Mouse (Mus musculus) cerebellum, adult 8-10 months (tissue): ENCODE results near the gene Pdrg1.

ENCODE experiments used
- DNase-seq: peaks from one replicate; pipeline ENCODE4 v3.0.0; 2022

The Pdrg1 gene

DNA sequence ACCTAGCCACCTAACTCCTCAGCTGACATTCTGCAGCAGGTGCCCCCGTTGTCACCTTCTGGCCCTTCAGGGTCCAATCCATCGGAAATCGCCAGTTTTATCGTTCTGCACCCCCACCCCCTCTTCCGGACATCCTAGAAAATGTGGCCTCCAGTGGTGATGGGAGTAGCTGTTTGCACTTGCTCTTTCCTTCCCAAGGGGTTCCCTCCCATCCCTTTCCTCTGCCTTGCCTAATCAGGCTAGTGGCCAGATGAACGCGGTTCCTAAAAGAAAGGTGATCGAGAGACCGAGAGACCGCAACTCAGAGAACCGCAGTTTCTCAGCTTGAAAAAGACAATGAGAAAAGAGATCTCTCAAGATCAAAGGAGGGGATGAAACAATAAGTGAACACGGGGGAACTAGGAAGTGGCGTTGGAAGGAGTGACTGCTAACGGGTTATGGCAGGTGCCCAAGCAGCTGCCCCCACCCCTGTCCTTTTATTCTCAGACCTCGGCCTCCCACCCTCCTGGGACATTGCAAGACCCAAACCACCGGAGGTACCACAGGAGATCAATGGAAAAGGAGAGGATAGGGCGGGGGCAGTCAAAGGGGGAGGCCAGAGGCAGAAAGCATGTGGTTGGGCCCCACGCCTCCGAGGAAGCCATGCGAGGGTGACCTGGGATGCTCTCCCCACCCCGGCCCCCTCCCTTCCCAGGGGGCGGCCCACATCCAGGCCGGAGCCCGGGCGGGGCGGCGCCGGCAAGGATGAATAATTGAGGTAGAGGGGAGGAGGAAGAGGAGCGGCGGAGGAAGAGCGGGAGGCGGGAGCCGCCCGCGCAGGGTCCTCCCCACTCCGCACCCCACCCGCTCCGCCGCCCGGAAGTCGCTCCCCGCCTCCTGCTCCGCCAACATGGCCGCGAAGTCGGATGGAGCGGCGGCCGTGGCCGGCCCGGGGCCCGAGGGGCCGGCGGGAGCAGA, 16.2 kb upstream of the Pdrg1 start, which contains the start of gene Xkr7:
TSS of gene Xkr7 (plus strand) at position 727 of the 957 bp plus-strand sequence.
- peak; percentile 73 for DNase-seq

GRCm38 (mm10) chr2:153030422-153030821, 15.2 kb upstream of the Pdrg1 start:
- DNase-seq = no peak

DNA sequence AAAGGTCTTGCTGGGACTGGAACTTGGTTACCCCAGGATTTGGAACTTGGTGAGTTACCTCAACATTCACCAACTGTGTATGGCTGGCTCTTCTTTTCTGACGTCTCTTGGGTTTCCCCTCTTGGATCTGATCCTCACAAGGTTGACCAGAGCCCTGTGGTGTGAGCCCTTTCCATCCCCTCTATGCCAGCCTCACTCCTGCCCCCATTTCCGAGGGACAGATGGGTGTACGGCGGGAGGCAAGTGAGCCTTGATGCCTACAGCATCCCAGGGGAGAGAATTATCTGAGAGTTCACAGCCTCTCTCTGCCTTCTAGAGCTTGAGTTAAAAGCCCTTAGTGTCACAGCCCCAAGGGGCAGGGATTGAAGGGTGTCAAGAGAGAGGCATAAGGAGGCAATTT, 12.3 kb upstream of the Pdrg1 start:
- DNase-seq = no peak

DNA sequence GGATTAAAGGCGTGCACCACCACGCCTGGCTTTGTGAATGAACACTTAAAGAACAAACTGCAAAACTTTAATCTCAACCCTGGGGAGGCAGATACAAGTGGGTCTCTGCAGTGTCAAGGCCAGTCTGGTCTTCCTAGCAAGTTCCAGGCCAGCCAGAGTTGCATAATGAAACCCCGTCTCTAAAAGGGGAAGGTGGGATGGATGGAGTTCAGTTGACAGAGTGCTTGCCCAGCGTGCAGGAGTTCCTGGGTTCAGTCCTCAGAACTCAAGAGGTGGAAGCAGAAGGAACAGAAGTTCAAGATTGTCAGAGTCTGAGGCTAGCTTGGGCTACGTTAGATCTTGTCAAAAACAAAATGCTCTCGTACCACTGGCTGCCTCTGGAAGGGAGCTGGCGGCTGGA, 10.8 kb upstream of the Pdrg1 start:
- DNase-seq = no peak

DNA sequence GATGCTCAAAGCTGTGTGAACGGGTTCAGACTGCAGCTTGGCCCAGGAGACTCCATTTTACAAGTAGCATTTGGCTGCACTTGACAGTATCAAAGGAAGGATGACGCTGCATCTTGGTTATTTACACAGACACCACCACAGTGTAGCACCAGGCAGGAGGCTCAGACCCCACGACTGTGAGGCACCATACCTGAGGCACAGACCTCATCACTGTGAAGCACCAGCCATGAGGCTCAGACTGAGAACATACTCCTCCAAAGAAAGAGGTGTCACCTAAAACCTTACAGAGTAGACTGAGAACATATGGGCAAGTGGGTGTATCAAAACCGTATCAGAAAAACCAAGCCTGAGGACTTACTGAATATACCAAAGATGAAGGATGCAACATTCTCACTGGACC, 7.6 kb upstream of the Pdrg1 start:
- DNase-seq = no peak

GRCm38 (mm10) chr2:153021163-153021562, 5.9 kb upstream of the Pdrg1 start:
- DNase-seq = no peak

- DNase-seq = no peak
Measured at GRCm38 (mm10) chr2:153019355-153019754, 4.1 kb upstream of the Pdrg1 start.

- no peak for DNase-seq
Measured at GRCm38 (mm10) chr2:153016786-153017185, 1.6 kb upstream of the Pdrg1 start.

DNA sequence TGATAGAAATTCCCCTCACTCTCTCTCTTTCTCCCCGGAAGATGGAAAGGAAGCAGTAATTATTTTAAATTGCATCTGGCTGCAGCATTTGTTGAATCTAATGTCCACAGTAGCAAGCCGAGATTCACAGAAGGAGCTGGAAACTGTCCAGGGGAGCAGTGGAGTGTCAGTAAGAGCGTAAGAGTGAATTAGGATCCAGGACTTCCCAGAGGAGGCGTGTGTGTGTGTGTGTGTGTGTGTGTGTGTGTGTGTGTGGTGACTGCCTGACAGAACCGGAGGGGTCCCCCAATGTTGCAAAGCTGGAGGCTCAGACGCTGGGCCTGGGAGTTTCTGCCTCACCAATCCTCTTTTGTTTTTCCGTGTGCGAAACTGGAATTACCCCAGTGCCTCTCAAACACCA, 577 bp upstream of the Pdrg1 start:
- peak; percentile 66 for DNase-seq

DNA sequence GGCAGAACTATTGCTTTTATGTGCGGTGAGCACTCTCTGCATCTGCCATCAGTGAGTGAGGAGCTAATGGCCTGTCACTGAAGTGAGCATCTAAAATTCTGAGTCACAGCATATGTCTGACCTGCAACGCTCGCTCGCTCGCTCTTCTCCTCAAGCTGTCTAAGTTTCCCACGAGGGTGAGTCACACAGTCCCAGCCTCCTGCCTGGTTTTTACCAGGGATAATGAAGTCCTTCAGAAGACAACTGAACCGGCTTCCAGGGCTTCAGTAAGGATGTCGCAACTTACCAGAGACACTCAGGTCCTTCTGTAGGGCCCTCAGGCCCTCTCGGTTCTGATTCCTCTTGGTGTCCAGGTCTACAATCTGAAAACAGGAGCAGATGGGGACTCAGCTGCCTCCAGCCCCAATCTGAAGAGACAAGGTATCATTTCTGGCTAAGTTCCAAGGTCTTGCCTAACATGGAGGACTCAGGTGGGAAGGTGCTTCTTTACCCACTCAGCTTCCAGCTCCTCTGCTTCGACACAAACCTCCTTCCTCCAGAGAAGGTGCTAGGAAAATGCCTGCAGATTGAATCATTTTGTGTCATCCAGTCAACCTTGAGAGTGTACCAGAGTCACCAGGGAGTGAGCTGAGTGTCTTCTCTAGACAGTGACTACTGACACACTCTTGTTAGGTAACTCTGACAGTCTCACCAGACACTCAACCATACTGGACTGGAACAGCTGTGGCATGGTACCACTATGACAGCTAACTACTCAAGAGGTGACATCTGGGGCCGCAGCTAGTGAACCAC, 1.3 kb downstream of the Pdrg1 start:
- DNase-seq = no peak

- peak; percentile 58 for DNase-seq
Measured at GRCm38 (mm10) chr2:153009192-153009973, 5.8 kb downstream of the Pdrg1 start.

DNA sequence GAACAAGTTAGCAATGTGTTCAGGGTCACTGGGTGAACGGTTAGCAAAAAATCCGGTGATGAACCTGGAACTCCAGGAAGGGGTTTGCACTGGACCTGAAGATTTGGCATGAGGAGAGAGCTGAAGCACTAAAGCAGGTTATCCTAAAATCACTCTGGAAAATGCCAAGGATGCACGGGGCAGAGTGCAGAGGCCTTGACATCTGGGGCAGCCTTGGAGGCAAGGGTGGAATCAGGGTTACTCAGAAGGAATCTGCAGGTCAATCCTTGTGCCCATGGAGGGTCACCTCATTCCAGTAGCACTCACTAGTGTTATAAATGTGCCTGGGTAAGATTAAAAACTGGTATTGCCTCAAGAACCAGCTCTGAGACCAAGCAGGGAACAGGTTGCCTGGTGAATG, 9.2 kb downstream of the Pdrg1 start:
- no peak for DNase-seq

DNA sequence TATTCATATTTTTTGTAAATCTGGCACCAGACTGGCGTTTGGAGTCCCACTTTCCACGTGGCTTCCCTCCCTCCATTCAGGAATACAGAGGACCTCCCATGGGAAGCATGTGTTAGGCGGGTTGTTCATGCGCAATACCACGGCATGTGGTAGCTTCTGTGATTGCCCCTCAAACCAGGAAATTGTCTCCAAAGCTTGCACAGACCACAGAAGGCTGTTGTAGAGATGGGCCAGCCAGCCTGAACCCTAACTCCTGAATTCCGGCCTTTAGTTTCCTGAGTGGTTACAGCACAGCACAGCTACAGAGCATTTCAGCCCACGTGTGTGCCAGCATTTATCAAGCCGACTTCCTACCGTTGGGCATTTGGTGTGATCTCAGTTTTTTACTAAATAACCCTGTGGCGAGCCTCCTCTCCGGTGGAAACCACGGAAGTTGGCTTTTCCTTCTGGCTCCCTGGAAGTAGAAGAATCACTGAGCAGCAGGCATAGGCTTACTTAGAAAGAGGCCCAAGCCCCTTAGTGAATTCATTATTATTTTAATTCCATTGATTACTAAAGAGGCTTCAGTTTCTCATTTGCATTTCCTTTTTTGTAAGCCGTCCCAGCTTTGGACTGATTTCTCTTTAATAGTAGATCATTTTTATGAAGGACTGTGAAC, 11.4 kb downstream of the Pdrg1 start:
- DNase-seq = no peak

- DNase-seq = no peak
Measured at GRCm38 (mm10) chr2:153002492-153003248, 12.6 kb downstream of the Pdrg1 start.

DNA sequence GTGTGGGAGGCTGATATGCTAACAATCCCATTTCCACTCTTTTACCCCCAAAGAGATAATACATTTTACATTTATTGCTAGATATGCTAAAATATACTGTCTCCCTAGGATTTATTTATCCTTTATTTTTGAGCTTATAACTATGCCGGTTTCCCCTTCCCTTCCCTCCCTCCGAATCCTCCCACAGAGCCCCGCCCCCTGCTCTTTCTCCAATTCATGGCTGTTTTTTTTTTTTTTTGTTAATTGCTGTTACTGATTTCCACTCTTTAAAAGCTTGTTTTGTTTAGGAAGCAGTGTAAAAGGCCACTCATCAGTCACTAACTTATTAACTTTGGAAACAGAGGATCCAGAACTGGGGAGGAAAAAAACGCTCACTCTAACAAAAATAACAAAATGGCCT, 18.2 kb downstream of the Pdrg1 start:
- no peak for DNase-seq

DNA sequence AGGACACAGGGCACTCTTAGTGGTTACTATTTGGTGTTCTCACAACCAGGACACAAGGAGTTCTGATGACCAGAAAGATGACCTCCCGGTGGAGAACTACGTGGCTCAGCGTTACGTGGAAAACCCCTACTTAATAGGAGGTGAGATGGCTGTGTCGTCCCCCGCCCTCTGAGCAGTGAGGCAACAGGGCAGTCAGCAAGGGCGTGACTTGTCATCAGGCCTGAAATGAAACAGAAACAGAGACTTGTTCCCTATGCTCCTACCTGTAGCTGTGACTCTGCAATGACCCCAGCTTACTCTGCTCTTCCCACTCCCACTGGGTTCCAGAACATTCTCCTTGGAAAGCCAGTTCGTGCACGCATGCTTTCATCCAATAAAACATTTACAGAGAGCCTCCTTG, 23.7 kb downstream of the Pdrg1 start:
- no peak for DNase-seq

GRCm38 (mm10) chr2:152985582-152985981, 29.6 kb downstream of the Pdrg1 start:
- DNase-seq = no peak

- DNase-seq = no peak
Measured at GRCm38 (mm10) chr2:152976991-152977390, 38.2 kb downstream of the Pdrg1 start.

- DNase-seq = no peak
Measured at GRCm38 (mm10) chr2:152965555-152965954, 49.7 kb downstream of the Pdrg1 start.

- DNase-seq = peak; percentile 80
Measured at GRCm38 (mm10) chr2:152962091-152962793, 53.0 kb downstream of the Pdrg1 start, which contains the start of gene Ttll9. TSS of gene Ttll9 (plus strand) at chr2:152962485.
